Mouse (Mus musculus) R1 (cell line): ENCODE measurements around the gene Gm16253.
"Not testable (repeated sequence)": the region's sequence is repeated elsewhere in the genome, so short reads cannot be mapped to it uniquely, and the experiment has no call there.

ENCODE experiments used
- DNase-seq: peaks from one replicate; pipeline ENCODE4 v3.0.0-alpha.2; 2018; ENCODE audit warnings: low read depth, low spot score

The Gm16253 gene

DNA sequence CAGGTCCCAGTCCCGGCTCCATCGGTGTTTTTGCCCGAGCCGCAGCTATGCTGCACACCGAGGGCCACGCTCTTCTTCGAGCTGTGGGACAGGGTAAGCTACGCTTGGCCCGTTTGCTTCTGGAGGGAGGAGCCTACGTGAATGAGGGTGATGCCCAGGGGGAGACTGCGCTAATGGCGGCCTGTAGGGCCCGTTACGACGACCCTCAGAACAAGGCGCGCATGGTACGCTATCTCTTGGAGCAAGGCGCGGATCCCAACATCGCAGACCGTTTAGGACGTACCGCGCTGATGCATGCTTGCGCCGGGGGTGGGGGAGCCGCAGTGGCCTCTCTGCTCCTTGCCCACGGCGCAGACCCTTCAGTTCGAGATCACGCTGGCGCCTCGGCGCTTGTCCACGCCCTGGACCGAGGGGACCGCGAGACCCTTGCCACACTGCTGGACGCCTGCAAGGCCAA lies 20.7 kb downstream of the Gm16253 start:
- no peak for DNase-seq

DNA sequence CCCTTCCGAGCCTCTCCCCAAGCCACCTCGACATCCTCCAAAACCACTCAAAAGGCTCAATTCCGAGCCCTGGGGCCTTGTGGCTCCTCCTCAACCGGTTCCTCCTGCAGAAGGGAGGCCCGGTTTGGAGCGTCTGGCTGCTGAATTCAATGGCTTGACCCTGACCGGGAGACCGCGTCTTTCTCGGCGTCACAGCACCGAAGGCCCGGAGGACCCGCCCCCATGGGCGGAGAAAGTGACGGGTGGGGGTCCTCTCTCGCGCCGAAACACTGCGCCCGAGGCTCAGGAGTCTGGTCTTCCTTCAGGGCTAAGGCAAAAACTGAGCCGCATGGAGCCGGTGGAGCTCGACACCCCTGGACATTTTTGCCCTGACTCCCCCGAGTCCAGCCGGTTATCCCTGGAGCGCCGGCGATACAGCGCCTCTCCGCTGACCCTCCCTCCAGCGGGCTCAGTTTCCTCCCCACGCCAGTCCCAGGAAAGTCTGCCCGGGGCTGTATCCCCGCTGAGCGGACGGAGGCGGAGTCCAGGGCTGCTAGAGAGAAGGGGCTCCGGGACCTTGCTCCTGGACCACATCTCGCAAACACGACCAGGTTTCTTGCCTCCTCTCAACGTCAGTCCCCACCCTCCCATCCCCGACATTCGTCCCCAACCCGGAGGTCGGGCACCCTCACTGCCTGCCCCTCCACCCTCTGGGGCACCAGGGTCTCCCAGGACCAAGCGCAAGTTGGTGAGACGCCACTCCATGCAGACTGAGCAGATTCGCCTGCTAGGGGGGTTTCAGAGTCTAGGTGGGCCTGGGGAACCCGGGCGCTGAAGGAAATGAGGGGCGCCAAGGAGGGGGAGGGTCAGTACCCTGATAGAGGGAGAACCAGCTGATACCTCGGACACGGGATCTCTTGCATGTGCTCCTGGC lies 21.6 kb downstream of the Gm16253 start:
- peak; percentile 60 for DNase-seq

DNA sequence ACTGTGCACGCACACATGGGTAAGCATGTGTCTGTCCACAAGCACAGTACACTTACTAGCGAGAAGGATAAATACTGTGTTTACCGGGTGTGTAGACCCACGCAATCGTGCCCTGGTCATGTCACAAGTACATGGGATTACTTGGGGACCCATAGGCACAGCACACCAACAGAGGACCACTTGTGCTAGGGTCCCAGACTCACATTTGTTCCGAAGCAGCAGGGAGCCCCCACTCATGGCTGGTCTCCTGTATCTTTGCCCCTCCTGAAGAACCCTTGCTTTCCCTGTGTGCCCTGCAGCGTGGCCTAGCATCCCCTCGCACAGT lies 22.2 kb downstream of the Gm16253 start:
- DNase-seq = no peak

DNA sequence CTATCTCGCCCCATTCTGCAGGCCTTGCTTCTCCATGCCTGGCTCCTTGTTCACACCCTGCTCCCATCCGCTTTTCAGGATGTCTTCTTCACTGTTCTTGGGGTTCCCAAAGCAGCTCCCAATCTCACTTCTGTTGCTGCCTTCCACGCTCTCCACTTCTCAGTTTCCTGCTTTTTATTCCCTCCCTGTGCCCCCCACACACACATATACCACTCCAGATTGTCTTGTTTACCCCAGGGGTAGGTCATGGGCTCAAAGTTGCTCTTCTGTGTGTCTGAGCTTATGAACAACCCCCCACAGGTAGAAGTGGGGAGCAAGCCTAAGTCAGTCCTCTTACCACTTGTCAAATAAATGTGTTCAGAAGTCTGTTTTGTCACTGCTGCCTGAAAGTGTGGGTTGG lies 22.6 kb downstream of the Gm16253 start:
- no peak for DNase-seq

DNA sequence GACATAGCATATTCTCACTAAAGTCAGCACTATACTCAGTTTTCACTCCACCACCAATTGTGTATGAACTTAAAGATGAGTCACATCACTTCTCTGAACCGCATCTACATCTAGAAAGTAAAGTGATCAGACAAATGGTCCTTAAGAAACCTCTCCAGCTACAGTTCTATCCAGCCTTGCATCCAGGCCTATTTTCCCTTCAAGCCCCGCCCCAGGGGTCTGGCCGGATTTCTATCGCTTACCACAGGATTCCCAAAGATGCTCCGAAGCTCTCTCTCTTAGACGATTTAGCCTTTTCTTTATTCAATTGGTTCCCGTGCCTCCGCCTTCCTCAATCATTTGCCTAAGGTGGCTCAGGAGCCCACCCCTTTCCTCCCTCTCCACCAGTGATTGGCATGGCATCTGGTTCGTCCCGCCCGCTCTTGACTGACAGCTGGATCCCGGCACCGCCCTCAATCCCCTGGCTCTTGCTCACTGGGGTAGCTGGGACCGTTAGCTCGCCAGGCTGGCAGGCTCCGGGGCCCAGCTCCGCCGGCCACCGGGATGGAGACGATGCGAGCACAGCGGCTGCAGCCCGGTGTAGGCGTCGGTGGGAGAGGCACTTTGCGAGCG lies 24.0 kb downstream of the Gm16253 start, which contains the start of gene Lix1l:
Lix1l (plus strand) TSS at position 511 of the 612 bp plus-strand sequence.
- peak; percentile 100 for DNase-seq

DNA sequence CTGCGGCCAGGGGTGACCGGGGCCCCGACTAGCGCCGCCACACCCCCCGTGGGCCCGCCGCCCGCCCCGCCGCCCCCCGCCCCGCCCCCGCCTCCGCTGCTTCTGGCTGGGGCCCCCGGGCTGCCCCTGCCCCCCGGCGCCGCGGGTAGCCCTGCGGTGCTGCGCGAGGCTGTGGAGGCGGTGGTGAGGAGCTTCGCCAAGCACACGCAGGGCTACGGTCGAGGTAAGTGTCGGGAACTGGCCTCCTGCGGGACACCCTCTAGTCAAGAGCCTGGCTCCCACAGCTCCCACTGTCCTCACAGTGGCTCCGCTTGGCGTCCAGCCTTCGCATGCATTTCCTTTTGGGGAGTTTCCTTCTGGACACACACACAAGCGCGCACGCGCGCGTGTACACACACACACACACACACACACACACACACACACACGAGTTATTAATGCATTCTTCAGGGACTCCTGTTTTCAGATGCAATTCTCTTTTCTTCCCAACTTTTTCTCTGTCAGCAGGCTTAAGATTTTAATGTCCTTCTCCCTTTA lies 24.5 kb downstream of the Gm16253 start:
- DNase-seq = peak; percentile 60

DNA sequence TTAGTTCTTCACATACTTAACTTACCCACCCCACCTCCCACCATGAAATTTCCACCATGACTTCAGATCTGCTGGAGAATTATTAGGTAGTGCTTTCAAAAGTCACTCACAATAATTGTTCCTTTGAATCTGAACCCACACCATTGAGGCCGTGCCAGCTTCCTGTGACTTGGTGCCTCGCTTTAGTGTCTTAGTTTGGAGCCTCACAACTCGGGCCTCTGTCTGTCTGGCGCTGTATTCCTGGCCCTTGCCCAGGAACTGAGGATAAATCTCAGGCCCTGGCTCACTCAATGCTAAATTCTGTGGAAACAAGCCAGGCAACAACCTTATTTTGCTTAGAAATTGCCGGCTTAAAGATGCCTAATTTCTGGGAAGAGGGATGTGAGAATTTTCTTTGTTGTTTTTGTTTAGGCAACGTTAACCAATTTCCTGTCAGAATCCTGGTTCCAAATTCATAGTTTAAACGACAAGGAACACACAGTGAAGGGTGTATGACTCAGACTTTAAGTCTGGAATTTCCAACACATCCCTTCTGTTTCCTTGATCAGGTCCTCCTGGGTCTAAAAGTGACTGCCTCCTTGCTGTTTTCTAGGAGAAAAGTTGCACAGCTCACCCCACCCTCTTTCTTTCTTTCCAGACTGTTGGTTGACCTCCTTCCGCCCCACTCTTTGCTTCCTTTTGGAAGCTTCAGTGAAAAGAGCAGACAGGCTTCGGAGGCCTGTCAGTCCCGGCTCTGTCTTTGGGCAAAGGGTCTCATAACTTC lies 25.3 kb downstream of the Gm16253 start:
- no peak for DNase-seq

DNA sequence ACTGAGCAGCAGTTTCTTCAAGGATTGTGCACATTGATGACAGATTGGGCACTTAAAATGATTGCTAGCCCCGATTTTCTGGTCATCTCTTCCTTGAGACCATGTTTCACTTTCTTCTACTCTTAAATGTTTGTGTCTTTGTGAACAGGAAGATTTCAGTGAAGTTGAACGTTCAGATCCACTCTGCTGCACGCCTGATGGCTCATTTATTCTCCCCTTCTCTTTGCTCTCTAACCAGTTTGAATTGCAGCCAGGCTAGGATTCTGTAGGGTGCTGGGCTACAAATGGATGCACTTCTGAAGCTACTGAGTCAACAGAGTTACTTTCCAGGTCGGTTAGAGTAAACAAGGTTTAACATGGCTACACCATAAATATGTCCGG lies 25.9 kb downstream of the Gm16253 start:
- DNase-seq = no peak

DNA sequence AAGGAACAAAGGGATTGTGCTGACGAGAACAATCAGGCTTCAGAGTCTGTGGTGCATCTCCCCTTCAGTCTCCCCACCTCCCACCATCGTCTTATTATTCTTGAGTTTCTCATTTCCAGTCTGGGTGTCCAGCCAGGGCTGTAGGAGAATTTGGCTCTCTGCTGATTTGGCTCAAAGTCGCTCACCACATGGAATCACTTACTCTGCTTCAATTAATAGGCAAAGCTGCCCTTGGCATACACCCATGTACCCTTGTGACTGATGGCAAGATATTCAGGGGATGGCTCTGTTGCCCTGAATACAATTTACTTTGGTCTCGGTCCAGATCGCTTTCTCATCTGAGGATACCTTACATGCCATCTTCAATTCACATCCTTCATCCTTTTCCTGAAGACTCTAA lies 26.5 kb downstream of the Gm16253 start:
- no peak for DNase-seq

DNA sequence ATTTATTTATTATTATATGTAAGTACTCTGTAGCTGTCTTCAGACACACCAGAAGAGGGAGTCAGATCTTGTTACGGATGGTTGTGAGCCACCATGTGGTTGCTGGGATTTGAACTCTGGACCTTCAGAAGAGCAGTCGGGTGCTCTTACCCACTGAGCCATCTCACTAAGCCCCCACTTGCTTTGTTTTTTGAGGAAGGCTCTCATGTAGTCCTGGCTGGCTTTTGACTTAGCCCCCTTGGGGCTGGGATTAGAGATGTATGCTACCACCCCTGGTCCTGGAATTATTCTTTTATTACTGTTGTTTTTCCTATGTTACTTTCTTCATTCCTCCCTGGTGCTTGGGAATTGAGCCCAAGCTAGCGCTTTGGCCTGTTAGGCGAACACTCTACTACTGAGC lies 29.2 kb downstream of the Gm16253 start:
- DNase-seq = not testable (repeated sequence)

DNA sequence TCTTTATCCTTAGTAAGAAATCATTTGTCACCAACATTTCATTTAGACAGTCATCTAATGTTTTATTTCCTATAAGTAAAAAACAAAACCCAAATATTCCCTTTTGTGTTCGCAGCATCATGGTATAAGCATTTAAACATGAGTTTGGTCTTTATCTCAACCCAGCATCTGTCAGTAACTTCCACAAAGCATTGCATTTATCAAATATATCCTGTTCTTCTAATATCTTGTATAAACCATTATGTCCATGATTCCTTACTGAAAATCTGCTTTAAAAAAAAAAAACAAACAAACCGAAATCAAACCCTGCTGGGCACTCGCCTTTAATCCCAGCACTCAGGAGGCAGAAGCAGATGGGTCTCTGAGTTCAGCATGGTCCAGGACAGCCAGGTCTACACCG lies 29.8 kb downstream of the Gm16253 start:
- DNase-seq = no peak

DNA sequence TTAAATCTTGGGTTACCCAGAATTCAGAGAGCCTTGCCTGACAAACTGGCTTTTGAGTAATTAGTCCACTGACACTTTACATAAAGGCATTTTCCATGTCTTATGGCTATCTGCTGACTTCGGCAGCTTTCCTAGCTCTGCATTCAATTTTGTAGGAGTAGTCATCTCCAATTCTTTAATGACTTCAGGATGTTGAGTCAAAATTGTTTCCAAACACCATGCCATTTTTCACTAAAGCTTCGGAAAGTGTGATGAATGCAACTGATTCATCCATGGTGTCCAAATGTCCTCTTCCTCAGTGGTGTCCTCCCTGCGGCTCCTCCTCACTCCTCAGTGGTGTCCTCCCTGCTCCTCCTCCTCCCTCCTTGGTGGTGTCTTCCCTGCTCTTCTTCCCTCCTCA lies 41.2 kb downstream of the Gm16253 start:
- DNase-seq = no peak

DNA sequence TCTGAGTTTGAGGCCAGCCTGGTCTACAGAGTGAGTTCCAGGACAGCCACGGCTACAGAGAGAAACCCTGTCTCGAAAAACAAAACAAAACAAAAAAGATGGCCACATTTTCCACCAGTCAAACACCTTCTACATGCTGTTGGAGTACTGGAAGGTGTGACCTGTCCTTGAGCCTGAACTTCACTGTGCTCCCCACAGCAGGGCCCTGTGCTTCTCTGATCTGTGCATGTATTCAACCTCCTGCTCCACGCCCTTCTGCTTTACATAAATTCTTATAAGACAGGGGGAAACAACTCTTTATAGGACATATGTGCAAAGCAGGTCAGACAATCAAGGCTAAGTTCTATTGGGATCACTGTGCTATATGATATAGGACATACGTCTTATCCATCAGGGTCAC lies 46.4 kb downstream of the Gm16253 start:
- peak; percentile 89 for DNase-seq

DNA sequence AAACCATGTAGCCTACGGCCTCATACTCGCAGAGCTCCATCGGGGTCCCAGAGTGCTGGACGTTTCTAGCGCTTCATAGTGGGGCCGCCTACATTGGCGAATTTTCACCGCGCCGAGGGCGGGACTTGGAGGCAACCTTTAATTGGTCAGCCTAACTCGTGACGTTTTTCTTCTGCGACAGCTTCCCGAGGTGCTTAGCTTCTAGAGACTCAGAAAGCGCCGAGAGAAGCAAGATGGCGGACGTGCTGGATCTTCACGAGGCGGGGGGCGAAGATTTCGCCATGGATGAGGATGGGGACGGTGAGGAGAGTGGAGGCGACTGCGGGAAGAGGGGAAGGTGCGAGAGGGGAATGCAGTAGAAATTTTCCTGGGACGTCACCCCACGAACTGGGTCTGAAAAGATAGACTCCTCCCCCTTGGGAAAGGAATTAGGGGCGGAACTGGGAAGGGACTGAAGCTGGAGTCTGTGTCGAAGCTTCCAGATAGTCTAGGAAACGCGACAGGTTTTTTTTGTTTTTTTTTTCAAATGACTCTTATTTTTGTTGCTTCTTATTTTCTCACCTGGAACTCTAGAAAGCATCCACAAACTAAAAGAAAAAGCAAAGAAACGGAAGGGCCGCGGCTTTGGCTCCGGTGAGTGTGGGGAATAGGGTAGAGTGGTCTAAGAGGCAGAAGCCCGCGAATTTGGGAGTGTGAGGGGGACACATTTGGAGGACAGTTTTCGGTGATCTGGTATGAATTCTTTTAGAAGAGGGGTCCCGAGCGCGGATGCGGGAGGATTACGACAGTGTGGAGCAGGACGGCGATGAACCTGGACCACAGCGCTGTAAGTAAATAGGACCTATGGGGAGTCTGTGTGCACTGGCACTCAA lies 53.2 kb downstream of the Gm16253 start, which contains the start of gene Rbm8a:
Rbm8a (plus strand) TSS at position 205 of the 872 bp plus-strand sequence.
- DNase-seq = peak; percentile 100
